Mouse (Mus musculus) E14TG2a.4 (cell line): ENCODE measurements around the gene Hist1h2bh.

Experiments
- CTCF ChIP-seq: conservative IDR thresholded peaks from 2 replicates; pipeline ENCODE4 v1.5.1; 2014; ENCODE audit warnings: low read length
- NANOG ChIP-seq: IDR thresholded peaks from 2 replicates; pipeline ENCODE4 v1.6.1; 2014; ENCODE audit warnings: borderline replicate concordance, low read length, mixed read lengths

- TF ChIP-seq CTCF, result no peak
- no peak for TF ChIP-seq NANOG
Measured at GRCm38 (mm10) chr13:23530181-23530900, 12.9 kb downstream of the Hist1h2bh start.
